Mouse (Mus musculus) midbrain, embryonic 10.5 days (tissue): ENCODE measurements around the gene Irx3. TPM values are rescaled to one million over a fixed set of nuclear protein-coding genes. Genes with fewer than 3 reads are reported as not detected.

ENCODE experiments used
- DNase-seq: peaks from one replicate; pipeline ENCODE4 v3.0.0-alpha.2; 2017; ENCODE audit warnings: low spot score
- H3K27ac ChIP-seq: fragments of 300-500 bp; sonication (generic); replicated peaks from 2 replicates; pipeline ENCODE4 v1.5.1; 2016; ENCODE audit warnings: mild to moderate bottlenecking
- H3K27me3 ChIP-seq: fragments of 300-500 bp; sonication (generic); 2 replicates; pipeline ENCODE4 v1.6.1; 2016; ENCODE audit warnings: low read depth, mild to moderate bottlenecking; ENCODE audit not compliant: poor library complexity, severe bottlenecking
- H3K36me3 ChIP-seq: fragments of 300-500 bp; sonication (generic); 2 replicates; pipeline ENCODE4 v1.6.1; 2016; ENCODE audit warnings: mild to moderate bottlenecking, moderate library complexity
- H3K4me1 ChIP-seq: fragments of 300-500 bp; sonication (generic); 2 replicates; pipeline ENCODE4 v1.6.1; 2016
- H3K4me3 ChIP-seq: fragments of 300-500 bp; sonication (generic); 2 replicates; pipeline ENCODE4 v1.5.1; 2016; ENCODE audit warnings: mild to moderate bottlenecking, moderate library complexity
- H3K9me3 ChIP-seq: fragments of 300-500 bp; sonication (generic); replicated peaks from 2 replicates; pipeline ENCODE4 v1.6.1; 2016; ENCODE audit warnings: mild to moderate bottlenecking
- WGBS: fragments of 180-500 bp; shearing (Covaris S2); methylation state at CpG from one replicate; pipeline ENCODE4 v1.1.7; 2016; 5-methylcytosine and 5-hydroxymethylcytosine counted together
- polyA plus RNA-seq: library from polyadenylated mRNA; unstranded; fragments of >200 nt; fragmentation: Nextera tagmentation; extraction: Ambion mirVana; gene quantifications from 2 replicates; pipeline ENCODE4 v1.2.1, GENCODE M21; 2016

The Irx3 gene
- polyA plus RNA-seq, 1 experiment from 2014 or later: 46.2 TPM

- H3K4me3 ChIP-seq: peak overlapping the region; percentile 98
- peak overlapping the region; percentile 95 for H3K27ac ChIP-seq
- 7% methylated on average over 16 of the region's 16 CpGs for WGBS
- no peaks in the 10 kb centered on the region for H3K9me3 ChIP-seq
- H3K27me3 ChIP-seq: peaks cover 89% of the 10 kb centered on the region
- peaks cover 40% of the 10 kb centered on the region for H3K36me3 ChIP-seq
- H3K4me1 ChIP-seq: peaks cover 68% of the 10 kb centered on the region
- peak; percentile 44 for DNase-seq
Measured at GRCm38 (mm10) chr8:91799016-91799581, 2.8 kb downstream of the Irx3 start.

GRCm38 (mm10) chr8:91797626-91798271, 4.1 kb downstream of the Irx3 start:
- Histone ChIP-seq H3K9me3 (no peaks in the 10 kb centered on the region), H3K4me3 (peak overlapping the region; percentile 98), H3K4me1 (peaks cover 68% of the 10 kb centered on the region), H3K36me3 (peaks cover 40% of the 10 kb centered on the region), H3K27ac (peak overlapping the region; percentile 95), H3K27me3 (peaks cover 84% of the 10 kb centered on the region)
- peak; percentile 86 for DNase-seq
- 1% methylated on average over 35 of the region's 35 CpGs for WGBS

- Histone ChIP-seq H3K27ac (peak overlapping the region; percentile 28; the same call in 1 of the 2 replicates), H3K4me3 (no peak overlapping the region), H3K4me1 (peaks cover 47% of the 10 kb centered on the region), H3K9me3 (no peaks in the 10 kb centered on the region), H3K27me3 (peaks cover 60% of the 10 kb centered on the region), H3K36me3 (peaks cover 25% of the 10 kb centered on the region)
- DNase-seq: peak; percentile 55
- 28% methylated on average over 6 of the region's 6 CpGs for WGBS
Measured at GRCm38 (mm10) chr8:91793846-91794245, 8.0 kb downstream of the Irx3 start.

DNA sequence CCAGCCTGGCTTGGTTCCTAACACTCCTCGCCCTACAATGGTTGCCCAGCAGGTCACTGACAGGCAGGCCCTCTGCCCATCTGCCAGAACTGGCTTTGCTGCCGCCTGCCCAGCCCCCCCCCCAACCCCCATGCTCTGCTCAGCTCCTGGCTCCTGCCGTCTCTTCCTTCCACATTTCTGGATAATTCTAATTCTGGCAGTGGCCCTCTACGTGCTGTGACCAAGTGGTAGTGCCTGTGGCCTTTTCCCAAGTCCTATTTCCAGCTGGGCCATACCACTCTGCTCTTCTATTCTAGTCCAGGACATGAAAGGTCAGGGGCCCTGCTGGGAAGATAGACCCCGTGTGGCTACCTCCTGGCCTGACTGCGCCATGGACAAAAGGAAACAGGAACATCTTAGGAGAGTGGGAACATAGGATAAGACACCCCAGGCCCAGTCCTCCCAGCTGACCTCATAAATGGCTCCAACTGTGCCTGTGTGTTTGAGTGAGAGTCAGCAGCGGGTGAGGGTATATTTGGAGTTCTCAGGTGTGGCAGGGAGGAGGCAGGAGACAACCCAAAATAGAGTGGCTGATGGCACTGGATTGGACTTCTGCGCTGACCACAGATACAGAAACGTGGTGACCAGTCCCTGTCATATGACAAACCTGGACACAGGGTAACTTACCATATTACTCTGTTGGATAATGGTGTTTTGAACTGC, 14.5 kb downstream of the Irx3 start:
- H3K27ac ChIP-seq: no peak overlapping the region
- H3K36me3 ChIP-seq: no peaks in the 10 kb centered on the region
- no peak overlapping the region for H3K4me3 ChIP-seq
- no peak for DNase-seq
- no peaks in the 10 kb centered on the region for H3K9me3 ChIP-seq
- WGBS: 74% methylated on average over 9 of the region's 9 CpGs
- peaks cover 8% of the 10 kb centered on the region; the same call in 1 of the 2 replicates for H3K4me1 ChIP-seq
- H3K27me3 ChIP-seq: peaks cover 8% of the 10 kb centered on the region

GRCm38 (mm10) chr8:91782940-91783339, 18.9 kb downstream of the Irx3 start:
- Histone ChIP-seq H3K4me1 (peaks cover 12% of the 10 kb centered on the region), H3K27ac (no peak overlapping the region), H3K4me3 (no peak overlapping the region), H3K9me3 (no peaks in the 10 kb centered on the region), H3K27me3 (peaks cover 4% of the 10 kb centered on the region; the same call in 1 of the 2 replicates), H3K36me3 (no peaks in the 10 kb centered on the region)
- 87% methylated on average over 5 of the region's 5 CpGs for WGBS
- no peak for DNase-seq

DNA sequence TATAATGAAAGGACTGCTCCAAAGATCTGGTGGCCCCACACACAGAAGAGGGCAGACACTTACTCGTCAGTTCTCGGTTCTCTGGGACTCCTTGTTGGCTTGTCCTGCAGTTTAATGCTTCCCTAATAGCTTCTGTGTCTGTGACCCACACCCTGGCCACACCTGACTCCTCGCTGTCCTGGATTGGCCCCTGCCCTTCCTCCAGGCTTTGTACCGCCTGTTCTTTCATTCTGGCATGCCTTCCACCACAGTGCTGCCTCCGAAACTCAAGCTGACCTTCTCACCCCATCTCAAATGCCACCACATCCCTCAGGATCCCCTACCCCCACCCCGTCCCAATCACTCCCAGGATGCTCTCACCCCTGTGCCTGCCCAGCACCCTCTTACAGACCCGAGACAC, 19.7 kb downstream of the Irx3 start:
- H3K4me3 ChIP-seq: no peak overlapping the region
- WGBS: 79% methylated on average over 7 of the region's 7 CpGs
- DNase-seq: no peak
- no peak overlapping the region; the same call in 1 of the 2 replicates for H3K27ac ChIP-seq
- no peaks in the 10 kb centered on the region for H3K36me3 ChIP-seq
- H3K27me3 ChIP-seq: peaks cover 4% of the 10 kb centered on the region; the same call in 1 of the 2 replicates
- peaks cover 9% of the 10 kb centered on the region for H3K4me1 ChIP-seq
- no peaks in the 10 kb centered on the region for H3K9me3 ChIP-seq

DNA sequence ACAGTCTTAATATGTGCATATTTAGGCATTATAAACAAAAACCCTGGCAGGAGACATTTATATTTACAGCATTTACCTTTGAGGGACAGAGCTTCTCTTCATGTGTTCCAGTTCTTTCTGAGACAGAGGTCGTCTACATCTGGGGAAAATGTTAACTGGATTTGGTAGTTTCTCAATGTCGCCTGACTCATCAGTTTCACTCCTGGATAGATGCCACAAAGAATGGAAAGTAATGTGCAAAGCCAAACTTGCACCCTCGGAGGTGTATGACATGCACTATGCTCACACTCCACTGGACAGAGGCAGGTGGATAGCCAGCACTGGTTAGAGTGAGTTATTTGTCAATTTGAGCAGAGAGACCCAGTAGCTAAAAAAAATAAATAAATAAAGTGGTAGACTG, 21.2 kb downstream of the Irx3 start:
- Histone ChIP-seq H3K9me3 (no peaks in the 10 kb centered on the region), H3K36me3 (no peaks in the 10 kb centered on the region), H3K27me3 (peaks cover 4% of the 10 kb centered on the region; the same call in 1 of the 2 replicates), H3K27ac (no peak overlapping the region), H3K4me3 (no peak overlapping the region), H3K4me1 (peaks cover 7% of the 10 kb centered on the region)
- no peak for DNase-seq
- 83% methylated on average over 3 of the region's 3 CpGs for WGBS

- Histone ChIP-seq H3K36me3 (no peaks in the 10 kb centered on the region), H3K27me3 (peaks cover 9% of the 10 kb centered on the region), H3K4me1 (peaks cover 6% of the 10 kb centered on the region), H3K4me3 (no peak overlapping the region), H3K9me3 (peaks cover 5% of the 10 kb centered on the region; the same call in 1 of the 2 replicates), H3K27ac (no peak overlapping the region)
- WGBS: 89% methylated on average over 6 of the region's 6 CpGs
- no peak for DNase-seq
Measured at GRCm38 (mm10) chr8:91768857-91769256, 33.0 kb downstream of the Irx3 start.

DNA sequence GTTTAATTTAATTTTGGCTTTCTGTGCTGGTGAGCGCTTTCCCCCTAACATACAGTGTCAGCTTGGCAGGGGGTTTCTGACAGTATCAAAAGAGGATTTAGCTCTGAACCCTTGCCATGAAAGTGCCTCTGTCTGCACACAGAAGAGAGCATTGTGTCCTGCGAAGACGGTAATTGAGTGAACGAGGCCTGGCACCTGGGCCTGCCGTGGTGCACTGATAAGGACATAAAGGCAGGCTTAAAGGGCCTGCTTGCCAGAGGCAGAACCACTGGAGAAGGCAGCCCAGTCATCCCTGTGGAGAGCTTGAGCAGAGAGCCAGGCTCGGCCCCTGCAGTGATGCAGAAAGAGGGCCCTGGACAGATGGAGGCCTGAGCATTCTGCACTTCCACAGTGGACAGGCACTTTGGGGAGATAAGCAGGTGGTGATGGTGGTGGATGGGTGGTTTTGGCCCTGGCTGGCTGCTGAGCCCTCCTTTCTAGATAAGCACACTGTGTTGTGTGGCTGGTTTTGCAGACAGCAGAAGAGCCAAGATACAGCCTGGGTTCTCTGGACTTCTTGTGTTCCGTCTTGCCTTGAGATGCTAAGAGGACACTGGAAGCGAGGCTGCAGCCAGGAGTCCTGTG, 36.3 kb downstream of the Irx3 start:
- no peaks in the 10 kb centered on the region for H3K36me3 ChIP-seq

DNA sequence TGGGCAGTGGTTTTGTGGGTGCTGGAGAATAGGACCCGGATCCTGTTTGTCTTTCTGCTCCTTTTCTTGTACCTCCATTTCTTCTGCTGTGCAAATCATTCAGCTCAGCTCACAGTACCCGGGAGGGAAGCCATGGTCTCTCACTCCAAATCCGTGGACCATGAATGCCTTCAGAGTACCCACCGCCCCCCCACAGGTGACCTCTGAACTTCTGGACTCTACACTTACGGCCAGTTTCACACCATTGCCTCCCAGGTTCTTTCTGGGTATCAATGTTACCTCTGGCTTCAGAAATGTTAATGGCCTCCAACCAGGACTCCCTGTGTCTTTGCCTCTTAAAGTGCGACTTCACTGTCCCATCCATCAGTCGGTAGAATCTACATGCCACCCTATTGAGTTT, 46.3 kb downstream of the Irx3 start:
- 84% methylated on average over 7 of the region's 7 CpGs for WGBS
- DNase-seq: no peak
- H3K4me1 ChIP-seq: no peaks in the 10 kb centered on the region
- no peak overlapping the region for H3K27ac ChIP-seq
- no peak overlapping the region for H3K4me3 ChIP-seq
- no peaks in the 10 kb centered on the region for H3K27me3 ChIP-seq
- H3K9me3 ChIP-seq: no peaks in the 10 kb centered on the region
- H3K36me3 ChIP-seq: no peaks in the 10 kb centered on the region

More for the DNA sequence above, 36.3 kb downstream of the Irx3 start:
- DNase-seq: no peak
- peaks cover 5% of the 10 kb centered on the region; the same call in 1 of the 2 replicates for H3K9me3 ChIP-seq
- H3K4me3 ChIP-seq: no peak overlapping the region
- H3K27ac ChIP-seq: 0 out of 2 replicates have a peak overlapping the region, but pooled peaks have one; percentile 49
- peaks cover 9% of the 10 kb centered on the region for H3K27me3 ChIP-seq
- H3K4me1 ChIP-seq: peaks cover 6% of the 10 kb centered on the region
- WGBS: 48% methylated on average over 8 of the region's 8 CpGs

DNA sequence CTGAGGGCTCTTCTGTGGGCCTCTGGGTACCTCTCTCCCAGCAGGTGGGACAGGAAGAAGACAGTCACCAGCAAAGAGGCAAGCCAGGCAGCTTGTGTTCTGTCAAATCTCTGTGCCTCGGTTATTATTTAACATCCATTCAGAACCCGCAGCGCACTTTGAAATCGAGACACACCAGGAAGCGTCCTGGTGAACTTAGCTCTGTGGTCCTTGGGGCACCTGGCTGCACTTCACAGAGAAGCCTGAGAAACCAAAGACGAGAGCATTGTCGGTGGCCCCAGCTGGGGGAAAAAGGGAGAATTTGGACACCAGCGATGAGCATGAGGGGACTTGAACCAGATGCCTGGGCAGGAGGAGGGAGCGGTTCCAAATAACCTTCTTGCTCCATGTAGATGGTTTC, 46.8 kb downstream of the Irx3 start:
- no peaks in the 10 kb centered on the region for H3K4me1 ChIP-seq
- H3K4me3 ChIP-seq: no peak overlapping the region
- no peaks in the 10 kb centered on the region for H3K36me3 ChIP-seq
- no peak overlapping the region for H3K27ac ChIP-seq
- no peaks in the 10 kb centered on the region for H3K27me3 ChIP-seq
- H3K9me3 ChIP-seq: no peaks in the 10 kb centered on the region
- WGBS: 95% methylated on average over 9 of the region's 9 CpGs
- DNase-seq: no peak

GRCm38 (mm10) chr8:91750794-91751125, 51.1 kb downstream of the Irx3 start:
- peaks cover 19% of the 10 kb centered on the region for H3K4me1 ChIP-seq
- peaks cover 19% of the 10 kb centered on the region; the same call in 1 of the 2 replicates for H3K27me3 ChIP-seq
- H3K27ac ChIP-seq: no peak overlapping the region
- 75% methylated on average over 7 of the region's 7 CpGs for WGBS
- H3K36me3 ChIP-seq: no peaks in the 10 kb centered on the region
- H3K4me3 ChIP-seq: no peak overlapping the region
- no peak for DNase-seq
- H3K9me3 ChIP-seq: no peaks in the 10 kb centered on the region
